Mouse (Mus musculus) ES-E14 (cell line): Measurements from ENCODE around the gene Flot1.

ENCODE experiments used
- CHD2 ChIP-seq: IDR thresholded peaks from 2 replicates; pipeline ENCODE4 v1.6.1; 2014; ENCODE audit warnings: mild to moderate bottlenecking, low read depth, low read length, inconsistent platforms
- HCFC1 ChIP-seq: IDR thresholded peaks from 2 replicates; pipeline ENCODE4 v1.6.1; 2012; ENCODE audit warnings: low read length, inconsistent platforms, borderline replicate concordance; ENCODE audit not compliant: insufficient read depth
- MAFK ChIP-seq: IDR thresholded peaks from 2 replicates; pipeline ENCODE4 v1.6.1; 2014; ENCODE audit warnings: mild to moderate bottlenecking, low read depth, low read length, inconsistent platforms; ENCODE audit not compliant: insufficient read depth
- ZC3H11A ChIP-seq: IDR thresholded peaks from 2 replicates; pipeline ENCODE4 v1.6.1; 2012; ENCODE audit warnings: low read depth, mild to moderate bottlenecking, inconsistent platforms, low read length, borderline replicate concordance

DNA sequence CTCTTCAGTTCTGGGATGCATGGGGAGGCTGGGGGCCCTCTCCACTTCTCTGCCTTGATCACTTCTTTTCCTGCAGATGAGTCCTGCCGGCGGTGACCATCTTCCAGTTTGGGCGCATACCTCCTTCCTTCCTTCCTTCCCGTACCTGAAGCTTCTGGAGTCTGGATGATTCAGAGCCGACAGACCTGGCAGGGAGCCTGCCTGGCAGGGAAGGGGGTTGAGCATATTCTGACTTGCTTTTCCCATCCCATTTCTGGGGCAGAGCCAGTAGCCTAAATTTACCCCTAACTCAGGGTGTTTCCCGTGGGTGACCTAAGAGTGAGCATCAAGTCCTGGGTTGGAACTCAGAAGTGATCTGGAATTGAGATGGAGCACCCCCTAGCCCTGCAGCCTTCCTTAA, 51.7 kb downstream of the Flot1 start:
- TF ChIP-seq HCFC1 = no peak
- no peak for TF ChIP-seq MAFK
- TF ChIP-seq ZC3H11A = no peak
- no peak for TF ChIP-seq CHD2
